Mouse (Mus musculus) megakaryocyte, adult 5-6 weeks (primary cell): ENCODE data around the gene Ccl25. TPM values are rescaled to one million over a fixed set of nuclear protein-coding genes. Genes with fewer than 3 reads are reported as not detected.

Experiments
- ATAC-seq: 2 replicates; pipeline ENCODE4 v1.8.0; 2016; ENCODE audit warnings: mild to moderate bottlenecking, inconsistent platforms; ENCODE audit not compliant: poor library complexity, severe bottlenecking
- total RNA-seq, 2 experiments: library from RNA; stranded (forward) in 1 of 2; stranded (reverse) in 1 of 2; fragments of 153-499, 151-499 nt in 1 of 2; fragments of 221-1000, 200-1000 nt in 1 of 2; gene quantifications; 2 replicates each; pipeline versions ENCODE4 v1.2.3 to v1.2.4; 2015 to 2017

Ccl25 gene
- 14.0 and 18.8 TPM in 2 replicates for total RNA-seq (2015)
- total RNA-seq (2017) = 8.9 and 9.5 TPM in 2 replicates

DNA sequence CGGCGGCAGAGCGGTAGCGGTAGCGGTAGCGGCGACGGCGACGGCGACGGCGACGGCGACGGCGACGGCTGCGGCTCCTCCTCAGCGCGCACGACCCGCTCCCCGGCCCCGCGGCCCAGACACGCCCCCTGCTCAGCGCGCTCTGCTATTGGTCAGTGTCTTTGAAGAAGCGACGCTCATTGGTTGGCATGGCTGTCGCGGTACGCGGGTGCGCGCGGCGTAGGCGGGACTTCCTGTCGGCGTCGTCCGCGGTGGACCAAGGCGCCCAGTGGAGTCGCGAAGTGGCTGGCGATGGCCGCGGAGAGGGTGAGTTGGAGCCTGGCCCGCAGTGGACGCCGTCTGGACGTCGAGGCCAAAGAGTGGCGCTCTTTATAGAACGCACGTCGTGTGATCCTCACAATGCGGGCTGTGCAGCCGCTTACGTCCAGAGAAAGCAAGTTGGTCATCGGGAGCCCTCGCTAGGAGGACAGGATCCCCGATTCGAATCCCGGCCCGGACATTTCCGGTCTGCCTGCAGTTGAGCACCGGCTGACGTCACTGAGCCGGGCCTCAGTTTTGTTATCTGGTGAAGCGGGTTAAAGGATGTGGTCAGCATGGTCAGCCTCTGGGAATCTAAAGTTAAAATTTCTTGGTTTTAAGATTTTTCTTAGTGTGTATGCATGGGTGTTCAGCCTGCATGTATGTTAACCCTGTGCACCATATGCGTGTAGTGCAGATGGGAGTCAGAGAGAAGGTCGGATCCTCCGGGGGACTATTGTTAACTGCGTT is at the start of gene Ccl25, which contains the start of gene Elavl1:
TSS of gene Ccl25 (plus strand) at position 228 of the 768 bp plus-strand sequence.
TSS of gene Elavl1 (minus strand) at position 431 of the 768 bp plus-strand sequence.
- peak; percentile 93 for ATAC-seq

DNA sequence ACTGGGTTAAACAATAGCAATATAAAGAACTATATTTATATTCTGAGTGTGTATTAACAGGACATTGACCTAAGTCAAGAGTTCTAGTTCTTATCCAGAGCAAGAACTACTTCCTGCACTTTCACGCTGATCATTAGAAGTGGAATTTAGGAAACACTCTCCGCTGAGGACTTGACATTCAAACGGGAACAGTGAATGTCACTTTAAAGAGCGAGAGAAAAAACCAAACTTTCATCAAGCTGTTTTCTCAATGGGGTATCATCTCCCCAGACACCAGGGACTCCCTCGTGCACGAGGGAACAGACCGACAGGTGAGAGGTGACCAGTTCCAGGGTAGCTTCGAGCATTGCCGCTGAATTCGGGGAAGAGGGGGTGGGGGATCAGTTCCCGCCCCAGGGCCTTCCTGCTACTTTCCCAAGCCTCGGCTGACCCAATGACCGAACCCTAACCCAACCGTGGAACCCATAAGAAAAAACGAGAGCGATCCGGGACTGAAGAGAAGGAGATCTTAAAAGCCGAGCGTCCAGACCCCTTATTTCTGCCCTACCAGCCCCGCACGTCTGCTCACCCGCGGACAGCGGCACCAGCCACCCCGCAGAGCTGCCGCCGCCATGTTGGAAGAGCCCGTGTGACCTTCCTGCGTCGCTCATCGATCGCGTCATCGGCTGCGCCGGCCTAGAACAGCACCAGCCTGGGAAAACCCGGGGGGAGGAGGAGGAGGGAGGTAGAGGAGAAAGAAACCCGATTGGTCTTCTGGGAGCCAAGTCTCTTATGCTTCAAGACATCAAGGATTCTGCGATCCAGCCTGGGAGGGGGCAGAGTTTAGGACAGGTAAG is 49.5 kb upstream of the Ccl25 start, which contains the start of gene Timm44:
TSS of gene Timm44 (minus strand) at position 639 of the 836 bp plus-strand sequence.
- ATAC-seq = peak; percentile 100

DNA sequence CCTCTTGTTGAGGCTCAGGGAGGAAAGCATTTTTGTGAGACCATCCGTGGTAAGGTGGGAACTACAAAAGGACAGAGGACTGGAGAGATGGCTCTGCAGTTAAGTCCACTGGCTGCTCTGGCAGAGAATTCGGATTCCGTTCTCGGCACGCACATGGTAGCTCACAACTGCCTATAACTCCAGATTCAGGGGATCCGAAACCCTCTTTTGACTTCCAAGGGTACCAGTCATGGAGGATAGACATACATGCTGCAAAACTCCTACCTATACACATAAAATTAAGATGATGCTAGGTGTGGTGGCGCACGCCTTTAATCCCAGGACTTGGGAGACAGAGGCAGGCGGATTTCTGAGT is 48.9 kb upstream of the Ccl25 start:
- no peak for ATAC-seq

DNA sequence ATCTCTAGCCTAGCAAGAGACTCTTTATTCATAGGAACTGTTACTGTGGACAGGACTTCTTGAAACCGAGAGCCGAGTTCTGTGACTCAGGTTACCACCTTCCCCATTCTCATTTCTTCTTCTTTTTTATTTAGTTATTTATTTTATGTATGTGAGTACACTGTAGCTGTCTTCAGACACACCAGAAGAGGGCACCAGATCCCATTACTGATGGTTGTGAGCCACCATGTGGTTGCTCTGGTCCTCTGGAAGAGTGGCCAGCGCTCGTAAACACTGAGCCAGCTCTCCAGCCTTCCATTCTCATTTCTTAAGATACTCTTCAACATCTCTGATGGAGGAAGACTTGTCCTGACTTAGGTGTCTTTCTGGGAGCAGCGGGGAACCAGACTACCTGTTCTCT is 32.3 kb upstream of the Ccl25 start:
- ATAC-seq = no peak

DNA sequence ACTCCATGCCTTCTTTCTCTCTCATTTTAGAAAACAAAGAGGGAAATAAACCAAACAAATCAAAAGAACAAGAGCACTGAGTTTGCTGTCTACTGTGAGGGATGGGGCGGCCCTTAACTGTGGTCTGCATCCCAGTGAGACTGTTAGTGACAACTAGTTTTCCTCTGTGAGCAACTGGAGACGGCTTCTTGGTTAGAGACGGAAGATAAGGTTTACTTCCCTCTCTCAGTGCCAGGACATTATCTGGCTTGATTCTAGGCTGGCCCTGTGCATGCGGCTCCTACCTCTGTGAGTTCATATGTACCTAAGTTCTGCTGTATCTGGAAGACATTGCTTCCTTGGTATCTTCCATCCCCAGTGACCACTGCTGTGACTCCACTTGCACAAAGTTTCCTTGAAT is 27.2 kb upstream of the Ccl25 start:
- ATAC-seq = no peak

DNA sequence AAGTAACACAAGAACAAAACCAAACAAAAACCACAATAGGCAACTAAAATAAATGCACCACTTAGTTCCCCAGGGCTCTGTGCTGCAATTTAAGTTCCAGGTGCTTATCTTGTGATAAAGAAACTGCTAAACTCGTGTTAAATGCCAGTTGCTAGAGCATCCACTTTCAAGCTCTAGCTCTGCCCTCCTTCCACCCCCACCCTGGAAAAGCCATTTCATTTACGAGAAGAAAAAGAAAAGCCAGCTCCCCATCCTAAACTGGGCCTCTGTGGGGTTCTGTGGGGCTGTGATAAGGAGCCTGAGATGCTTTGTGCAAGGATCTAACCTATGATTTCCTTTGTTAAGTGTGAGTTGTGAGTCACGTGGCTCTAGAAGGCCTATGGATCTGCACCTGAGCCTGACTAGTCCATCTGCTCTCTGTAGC is 20.9 kb upstream of the Ccl25 start:
- no peak for ATAC-seq

DNA sequence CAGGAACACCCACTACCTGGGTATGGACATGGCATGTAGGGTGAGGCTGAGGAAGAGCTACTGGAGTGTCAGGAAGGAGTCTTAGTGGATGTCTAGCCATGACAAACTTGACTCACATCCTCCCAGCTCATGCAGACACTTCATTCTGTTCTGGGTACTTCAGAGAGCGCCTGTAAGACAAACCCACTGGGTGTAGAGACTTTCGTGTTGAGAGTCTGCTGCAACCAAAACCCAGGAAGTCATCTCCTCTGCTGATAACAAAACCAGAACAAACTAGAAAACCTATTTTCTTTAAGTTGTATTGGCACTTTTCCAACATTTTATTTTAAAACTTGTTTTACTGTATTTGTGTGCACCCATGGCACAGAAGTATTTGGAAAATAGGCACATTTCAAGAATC is 19.2 kb upstream of the Ccl25 start:
- no peak for ATAC-seq

DNA sequence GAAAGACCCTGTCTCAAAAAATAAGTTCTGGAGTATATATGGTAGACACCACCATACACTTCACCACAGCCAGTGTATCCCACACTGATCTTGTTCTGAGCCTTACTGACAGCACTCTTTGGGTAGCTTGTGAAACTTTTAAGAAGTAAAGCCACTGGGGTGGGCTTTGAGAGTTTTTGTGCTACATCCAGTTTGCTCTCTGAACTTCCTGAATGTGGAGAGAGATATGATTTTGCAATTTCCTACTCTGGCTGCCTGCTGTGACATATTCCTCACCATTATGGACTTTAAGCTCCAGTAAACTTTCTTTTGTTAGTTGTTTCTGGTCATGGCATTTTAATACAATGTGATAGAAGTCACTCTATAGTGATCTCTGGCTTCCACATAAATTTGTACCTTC is 12.9 kb upstream of the Ccl25 start:
- peak; percentile 69; the same call in 1 of the 2 replicates for ATAC-seq

DNA sequence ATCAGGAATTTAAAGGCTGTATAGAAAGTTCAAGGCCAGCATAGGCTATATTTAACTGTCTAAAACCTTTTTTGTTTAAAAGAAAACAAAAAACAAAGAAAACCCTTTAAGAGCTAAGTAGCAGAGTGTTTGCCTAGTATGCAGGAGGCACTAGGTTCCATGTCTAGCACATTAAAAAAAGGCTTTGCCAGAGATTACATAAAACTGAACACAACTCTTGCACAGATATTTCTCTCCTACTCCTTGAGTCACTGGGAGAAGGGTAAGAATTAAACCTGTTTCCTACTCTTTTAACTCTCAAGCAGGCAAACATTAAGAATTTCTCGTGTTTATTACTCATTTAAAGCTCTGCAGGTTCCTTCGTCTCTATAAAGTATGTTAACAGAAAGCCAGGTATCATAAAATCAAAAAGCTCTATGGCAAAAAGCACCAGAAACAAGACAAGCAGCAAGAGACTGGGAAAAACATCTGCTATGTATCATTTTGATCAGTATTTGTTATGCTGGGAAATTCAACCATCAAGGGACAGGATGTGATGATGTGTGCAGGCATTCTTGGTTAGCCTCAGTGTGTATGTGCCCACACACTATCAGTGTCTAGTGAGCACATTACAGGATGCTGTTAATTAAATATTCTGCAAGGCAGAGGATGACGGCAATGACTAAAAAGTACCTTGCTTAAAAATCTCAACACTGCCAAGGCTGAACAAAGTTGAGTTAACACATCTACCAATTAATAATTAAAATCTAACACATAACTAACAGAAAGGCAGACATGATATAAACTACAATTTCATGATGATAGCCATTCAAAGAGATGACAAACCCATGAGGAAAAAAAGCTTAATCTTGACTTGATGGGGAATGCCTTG is 11.5 kb upstream of the Ccl25 start:
- ATAC-seq = no peak

DNA sequence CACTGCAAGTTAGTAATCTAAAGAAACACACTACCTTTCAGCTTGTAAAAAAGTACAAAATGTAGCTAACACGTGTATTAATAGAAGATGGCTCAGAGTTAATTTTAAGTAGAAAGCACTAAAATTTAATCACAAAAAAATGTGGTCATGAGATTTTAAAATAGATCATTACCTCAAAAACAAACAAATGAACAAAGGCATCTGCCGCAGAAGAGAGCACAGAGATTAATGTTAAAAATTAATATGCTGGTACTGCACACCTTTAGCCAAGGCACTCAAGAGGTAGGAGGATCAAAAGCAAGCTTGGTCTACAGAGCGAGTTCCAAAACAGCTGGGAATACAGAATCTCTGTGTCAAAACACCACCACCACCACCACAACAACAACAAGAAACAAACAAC is 10.2 kb upstream of the Ccl25 start:
- no peak for ATAC-seq

DNA sequence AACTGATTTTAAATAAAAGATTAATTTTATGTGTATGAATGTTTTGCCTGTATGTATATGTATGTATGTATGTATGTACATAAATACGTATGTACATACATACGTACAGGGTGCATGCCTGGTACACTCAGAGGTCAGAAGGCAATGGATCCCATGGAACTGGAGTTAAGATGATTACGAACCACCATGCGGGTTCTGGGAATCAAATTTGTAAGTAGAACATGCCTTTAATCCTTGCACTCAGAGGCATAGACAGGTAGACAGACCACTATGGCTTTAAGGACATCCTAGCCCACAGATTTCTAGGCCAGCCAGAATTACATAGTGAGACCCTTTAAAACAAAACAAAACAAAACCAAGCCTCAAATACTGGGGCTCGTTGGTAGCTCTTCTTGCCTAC is 6.9 kb upstream of the Ccl25 start:
- ATAC-seq = no peak

DNA sequence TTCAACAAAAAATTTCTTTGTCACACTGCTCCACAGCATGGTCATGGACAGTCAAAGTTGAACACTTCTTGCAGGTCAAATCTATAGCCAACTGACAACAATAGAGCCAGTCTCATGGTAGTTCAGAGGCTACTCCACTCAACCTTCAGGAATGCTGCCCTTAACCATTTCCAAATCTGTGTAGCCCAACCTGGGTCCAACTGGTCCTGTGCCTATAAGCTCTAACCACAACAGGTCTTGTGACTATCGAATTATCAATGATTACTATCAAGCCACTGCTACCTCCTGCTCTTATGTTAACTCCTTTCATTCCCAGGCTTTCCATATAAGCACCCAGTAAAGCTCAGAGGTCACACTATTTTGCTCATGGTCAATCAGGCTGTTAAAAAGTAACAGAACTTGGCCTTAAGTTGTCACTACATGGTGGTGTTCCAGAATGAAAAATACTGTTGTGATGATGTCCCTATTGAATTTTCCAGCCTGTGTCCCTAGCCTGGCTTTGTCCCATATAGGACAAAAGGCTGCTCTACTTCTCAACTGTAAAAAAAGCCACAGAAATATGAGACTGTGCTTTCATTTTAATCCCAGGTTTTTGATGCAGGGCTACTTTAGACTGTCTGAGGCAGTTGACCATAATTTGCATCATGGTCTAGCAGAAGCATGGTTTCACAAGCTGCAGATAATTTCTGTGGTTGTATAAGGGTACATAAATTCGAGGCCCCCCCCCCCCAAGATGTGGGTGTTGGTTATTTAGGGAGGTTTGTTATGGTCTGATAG is 6.0 kb upstream of the Ccl25 start:
- no peak for ATAC-seq

DNA sequence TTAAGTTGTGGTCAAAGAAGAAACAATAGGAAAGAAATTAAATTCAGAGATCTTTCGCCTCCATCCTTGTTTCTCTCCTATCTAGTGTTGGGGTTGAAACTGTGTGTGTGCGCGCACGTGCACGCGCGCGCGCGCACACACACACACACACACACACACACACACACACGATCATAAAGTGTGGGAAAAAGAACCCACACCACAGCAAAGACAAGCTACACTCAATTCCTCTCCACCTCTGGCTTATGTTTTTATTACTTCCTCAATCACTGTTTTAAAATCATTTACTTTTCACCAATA is 5.5 kb upstream of the Ccl25 start:
- no peak for ATAC-seq

DNA sequence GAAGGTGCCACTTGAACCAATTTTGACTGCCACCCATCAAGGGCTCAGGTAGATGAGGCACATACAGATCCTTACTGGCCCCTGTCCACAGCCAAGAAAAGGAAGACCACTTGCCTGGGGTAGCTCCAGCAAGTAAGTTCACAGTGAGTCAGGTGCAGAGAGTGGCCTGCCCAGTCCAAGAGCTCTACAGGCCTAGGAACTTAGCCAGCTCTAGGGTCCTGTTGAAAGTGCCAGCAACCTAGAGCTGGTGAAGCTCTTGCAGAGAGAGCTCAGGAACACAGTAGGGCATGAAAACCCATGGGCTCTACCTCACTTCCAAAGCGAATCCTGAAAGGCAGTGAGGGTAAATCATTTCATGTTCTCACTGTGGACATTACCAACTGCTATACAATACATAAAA is 4.6 kb upstream of the Ccl25 start:
- ATAC-seq = no peak

DNA sequence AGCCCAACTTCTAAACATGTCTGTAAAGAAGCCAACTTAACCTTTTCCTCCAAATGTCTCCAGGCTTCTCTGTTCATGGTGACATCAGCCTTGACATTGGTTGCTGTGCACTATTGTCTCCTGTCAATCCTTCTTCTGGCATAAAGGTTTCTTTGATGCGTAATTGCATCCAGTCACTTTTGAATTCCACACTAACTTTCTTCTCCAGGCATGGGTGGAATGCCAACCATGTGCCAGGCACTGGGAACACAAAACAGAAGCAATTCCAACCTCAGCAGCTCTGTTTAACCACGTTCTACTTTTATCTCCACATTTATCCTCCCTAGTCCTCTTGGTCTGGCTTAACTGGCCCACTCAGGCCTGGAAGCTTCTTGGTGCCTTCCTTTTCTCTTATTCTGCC is 4.0 kb upstream of the Ccl25 start:
- ATAC-seq = no peak

DNA sequence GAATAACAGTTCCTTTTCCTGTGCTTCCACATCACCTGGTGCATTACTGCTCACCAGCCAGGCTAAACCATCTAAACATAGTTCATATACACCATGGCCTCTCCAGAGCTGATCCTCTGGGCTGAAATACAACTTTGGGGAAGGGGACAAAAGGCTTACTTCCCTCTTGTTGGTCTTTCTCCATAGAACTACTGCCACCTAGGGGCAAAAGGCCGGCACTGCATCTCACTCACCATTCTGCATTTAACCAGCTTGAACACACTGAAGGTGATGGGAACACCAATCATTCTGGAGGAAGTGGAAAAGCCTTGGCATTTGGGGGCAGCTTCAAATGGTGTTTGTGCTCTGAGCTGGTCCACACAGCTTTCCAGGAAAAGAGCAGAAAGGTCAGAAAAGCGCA is 2.5 kb upstream of the Ccl25 start:
- ATAC-seq = peak; percentile 56

DNA sequence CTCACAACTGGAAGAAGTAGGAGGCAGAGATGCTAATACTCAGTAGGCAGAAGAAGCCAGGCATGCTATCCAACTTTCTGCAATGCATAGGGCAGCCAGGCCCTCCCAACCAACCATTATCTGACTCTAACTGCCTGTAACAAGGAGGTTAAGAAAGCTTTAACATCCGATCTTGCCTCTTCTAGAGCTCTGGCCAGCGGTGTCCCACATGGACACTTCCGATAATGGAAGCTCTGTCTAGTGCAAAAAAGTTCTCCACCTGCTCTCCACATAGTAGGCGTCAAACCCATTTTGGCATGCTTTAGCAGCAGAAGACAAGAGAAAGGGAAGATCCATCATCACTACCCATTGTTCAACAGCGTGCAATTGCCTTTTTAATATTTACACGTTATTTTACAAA is 1.1 kb upstream of the Ccl25 start:
- no peak for ATAC-seq

DNA sequence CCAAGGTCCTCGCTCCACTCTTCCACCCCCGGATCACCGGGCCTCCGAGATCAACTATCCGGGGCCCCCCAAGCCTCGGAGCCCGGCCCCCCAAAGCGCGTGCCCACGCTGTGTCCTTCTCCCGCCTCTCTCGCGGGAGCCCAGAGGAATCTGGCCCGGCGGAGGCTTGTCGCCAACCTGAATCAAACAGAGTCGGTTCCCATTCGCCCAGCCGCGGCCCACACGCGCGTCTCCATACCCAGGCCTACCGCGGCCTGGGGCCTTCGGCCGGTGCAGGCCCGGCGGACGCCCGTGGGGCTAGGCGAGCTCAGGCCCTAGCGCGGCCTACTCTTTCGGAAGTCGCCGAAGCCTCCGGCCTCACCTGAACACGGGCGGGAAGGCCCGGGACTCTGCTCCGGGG is 485 bp upstream of the Ccl25 start:
- peak; percentile 29 for ATAC-seq

DNA sequence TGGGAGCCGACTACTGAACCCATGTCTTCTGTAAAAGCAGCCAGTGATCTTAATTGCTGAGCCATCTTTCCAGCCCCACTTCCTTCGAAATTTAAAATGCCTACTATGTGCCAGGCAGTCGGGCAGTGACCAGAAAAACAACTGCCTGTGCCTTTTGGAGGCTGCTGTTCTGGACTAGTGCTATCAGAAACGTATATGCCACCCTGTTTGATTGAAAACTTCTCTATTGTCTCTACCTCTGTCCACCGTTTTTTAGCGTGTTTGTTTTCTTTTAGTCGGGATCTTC is 684 bp downstream of the Ccl25 start:
- no peak for ATAC-seq

DNA sequence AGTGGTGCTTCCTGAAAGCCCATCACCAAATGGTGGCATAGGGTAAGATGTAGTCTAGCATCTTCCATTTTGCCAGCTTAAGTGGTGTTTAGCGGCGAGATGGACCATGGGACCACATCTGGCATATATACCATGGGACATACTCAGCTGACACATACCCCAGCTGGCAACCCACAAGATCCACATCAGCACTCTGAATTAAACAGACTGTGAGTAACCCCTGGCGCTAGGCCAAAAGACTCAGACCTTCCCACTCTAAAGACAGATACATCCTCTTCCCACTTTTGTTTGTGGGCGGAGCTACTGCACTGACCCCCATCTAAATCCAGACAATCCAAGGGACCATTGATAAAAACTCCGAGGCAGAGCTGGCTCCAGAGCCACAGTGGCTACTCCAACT is 4.0 kb downstream of the Ccl25 start:
- no peak for ATAC-seq

DNA sequence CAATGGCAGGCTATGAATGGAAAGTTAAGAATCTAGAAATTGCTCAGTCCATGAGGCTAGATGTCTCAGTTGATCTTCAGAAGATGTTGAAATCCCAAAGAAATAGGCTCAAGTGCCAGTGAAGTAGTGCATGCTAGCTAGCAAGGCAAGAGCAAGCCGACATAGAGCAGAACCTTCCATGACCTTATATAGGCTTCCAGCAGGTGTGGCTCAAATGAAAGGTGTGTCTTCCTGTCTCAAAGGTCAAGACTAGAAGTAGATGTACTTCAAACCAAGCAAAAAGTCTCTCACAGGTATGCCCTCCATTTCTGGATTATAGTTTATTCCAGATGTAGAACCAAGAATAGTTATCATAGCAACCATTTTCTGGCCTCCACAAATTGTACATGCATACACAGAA is 9.0 kb downstream of the Ccl25 start:
- no peak for ATAC-seq
